Mouse (Mus musculus) kidney, embryonic 16.5 days (tissue): ENCODE results near the gene Sec61a2. TPM values are rescaled to one million over a fixed set of nuclear protein-coding genes. Genes with fewer than 3 reads are reported as not detected.
A peak's percentile ranks its signal among the peaks of the same experiment; 100 is the strongest.

Experiments
- ATAC-seq: fragments of 200-750 bp; cut with Nextera tagmentation; 2 replicates; pipeline ENCODE4 v1.8.0; 2017; ENCODE audit warnings: moderate TSS enrichment; ENCODE audit not compliant: low FRiP score, low TSS enrichment
- H3K27ac ChIP-seq: fragments of 300-500 bp; sonication (generic); 2 replicates; pipeline ENCODE4 v1.5.1; 2014; ENCODE audit warnings: low read length
- H3K27me3 ChIP-seq: fragments of 300-500 bp; sonication (generic); 2 replicates; pipeline ENCODE4 v1.6.1; 2014; ENCODE audit warnings: low read length, control low read depth, mixed read lengths; ENCODE audit not compliant: insufficient read depth
- H3K36me3 ChIP-seq: fragments of 300-500 bp; sonication (generic); 2 replicates; pipeline ENCODE4 v1.6.1; 2014; ENCODE audit warnings: low read length, control low read depth, mixed read lengths; ENCODE audit not compliant: insufficient read depth
- H3K4me1 ChIP-seq: fragments of 300-500 bp; sonication (generic); 2 replicates; pipeline ENCODE4 v1.6.1; 2014; ENCODE audit warnings: low read length, control low read depth, mixed read lengths; ENCODE audit not compliant: insufficient read depth
- H3K4me2 ChIP-seq: fragments of 300-500 bp; sonication (generic); replicated peaks from 2 replicates; pipeline ENCODE4 v1.6.1; 2014; ENCODE audit warnings: low read depth, low read length
- H3K4me3 ChIP-seq: fragments of 300-500 bp; sonication (generic); 2 replicates; pipeline ENCODE4 v1.5.1; 2014; ENCODE audit warnings: mild to moderate bottlenecking, low read length
- H3K9ac ChIP-seq: fragments of 300-500 bp; sonication (generic); replicated peaks from 2 replicates; pipeline ENCODE4 v1.6.1; 2014; ENCODE audit warnings: low read length
- H3K9me3 ChIP-seq: fragments of 300-500 bp; sonication (generic); 2 replicates; pipeline ENCODE4 v1.6.1; 2016; ENCODE audit warnings: low read length, control low read depth
- WGBS: fragments of 180-500 bp; shearing (Covaris S2); extraction: QIAGEN DNeasy Blood & Tissue Kit; methylation state at CpG from one replicate; pipeline ENCODE4 v1.1.7; 2014; 5-methylcytosine and 5-hydroxymethylcytosine counted together
- polyA plus RNA-seq: library from polyadenylated mRNA; unstranded; fragments of >200 nt; fragmentation: Nextera tagmentation; extraction: Ambion mirVana; gene quantifications from 2 replicates; pipeline ENCODE4 v1.2.1, GENCODE M21; 2015

The Sec61a2 gene
- polyA plus RNA-seq, 1 experiment from 2014 or later = 77.6 TPM

DNA sequence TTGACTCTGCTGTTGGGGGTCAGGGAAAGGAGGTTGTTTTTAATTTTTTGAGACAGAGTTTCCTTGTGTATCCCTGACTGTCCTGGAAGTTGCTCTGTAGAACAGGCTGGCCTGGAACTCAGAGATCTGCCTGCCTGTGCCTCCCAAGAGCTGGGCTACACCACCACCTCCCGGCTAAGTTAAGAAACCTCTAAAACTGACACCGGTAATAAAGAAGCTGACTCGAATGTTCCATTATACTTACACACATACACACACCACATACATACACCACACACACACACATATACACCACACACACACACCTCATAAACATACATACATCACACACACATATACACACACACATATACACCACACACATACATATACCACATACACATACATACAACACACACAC lies 39.7 kb upstream of the Sec61a2 start:
- WGBS = 39% methylated on average over 3 of the region's 3 CpGs
- no peaks in the 10 kb centered on the region for H3K4me1 ChIP-seq
- no peak overlapping the region for H3K4me2 ChIP-seq
- no peaks in the 10 kb centered on the region for H3K36me3 ChIP-seq
- no peak overlapping the region for H3K9ac ChIP-seq
- no peak overlapping the region for H3K27ac ChIP-seq
- no peaks in the 10 kb centered on the region for H3K27me3 ChIP-seq
- peak; percentile 14; the same call in 1 of the 2 replicates for ATAC-seq
- H3K4me3 ChIP-seq = no peak overlapping the region
- H3K9me3 ChIP-seq = no peaks in the 10 kb centered on the region

GRCm38 (mm10) chr2:5931938-5932337 lies 36.7 kb upstream of the Sec61a2 start:
- Histone ChIP-seq H3K9me3 (no peaks in the 10 kb centered on the region), H3K4me3 (no peak overlapping the region), H3K9ac (no peak overlapping the region), H3K36me3 (peaks cover 6% of the 10 kb centered on the region; the same call in 1 of the 2 replicates), H3K27ac (no peak overlapping the region), H3K4me1 (0 out of 2 replicates have a peak, but pooled peaks cover 3% of the 10 kb centered on the region), H3K27me3 (no peaks in the 10 kb centered on the region), H3K4me2 (no peak overlapping the region)
- 96% methylated on average over 5 of the region's 5 CpGs for WGBS
- ATAC-seq = no peak

DNA sequence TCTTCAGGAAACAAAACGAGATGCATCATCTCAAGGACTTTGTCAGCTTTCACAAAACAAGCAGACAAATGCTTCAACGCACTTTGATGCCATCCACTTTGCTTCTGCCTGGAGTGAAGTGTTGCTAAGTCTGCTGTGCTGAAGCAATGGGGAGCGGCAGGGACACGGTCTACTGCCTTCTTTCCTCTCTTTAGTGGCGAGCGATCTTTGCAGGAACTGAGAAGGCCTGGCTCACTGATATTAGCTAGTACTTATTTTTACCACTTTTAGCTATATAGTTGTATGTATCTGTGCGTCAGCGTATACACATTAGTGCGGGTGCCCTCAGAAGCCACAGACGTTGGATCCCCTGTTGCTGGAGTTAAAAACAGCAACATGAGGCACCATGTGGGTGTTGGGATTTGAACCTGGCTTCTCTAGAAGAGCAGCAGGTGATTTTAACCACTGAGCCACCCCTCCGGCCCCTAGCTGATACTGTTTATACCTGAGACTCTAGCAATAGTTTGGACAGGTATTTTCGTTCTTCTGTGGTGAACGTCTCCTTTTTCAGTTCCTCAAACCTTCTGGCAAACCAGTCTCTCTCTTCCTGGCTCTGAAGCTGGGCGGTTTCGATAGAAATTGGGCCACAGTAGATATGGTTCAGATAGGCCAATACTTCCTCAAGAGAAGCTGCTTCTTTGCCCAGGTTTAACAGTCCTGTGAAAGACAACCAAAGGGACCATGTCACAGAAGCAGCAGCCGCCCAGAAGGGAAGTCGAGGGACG lies 35.2 kb upstream of the Sec61a2 start:
- Histone ChIP-seq H3K27me3 (no peaks in the 10 kb centered on the region), H3K9me3 (no peaks in the 10 kb centered on the region), H3K27ac (no peak overlapping the region), H3K4me1 (0 out of 2 replicates have a peak, but pooled peaks cover 3% of the 10 kb centered on the region), H3K9ac (no peak overlapping the region), H3K36me3 (peaks cover 6% of the 10 kb centered on the region; the same call in 1 of the 2 replicates), H3K4me2 (no peak overlapping the region), H3K4me3 (no peak overlapping the region)
- peak; percentile 47; the same call in 1 of the 2 replicates for ATAC-seq
- 80% methylated on average over 18 of the region's 18 CpGs for WGBS

DNA sequence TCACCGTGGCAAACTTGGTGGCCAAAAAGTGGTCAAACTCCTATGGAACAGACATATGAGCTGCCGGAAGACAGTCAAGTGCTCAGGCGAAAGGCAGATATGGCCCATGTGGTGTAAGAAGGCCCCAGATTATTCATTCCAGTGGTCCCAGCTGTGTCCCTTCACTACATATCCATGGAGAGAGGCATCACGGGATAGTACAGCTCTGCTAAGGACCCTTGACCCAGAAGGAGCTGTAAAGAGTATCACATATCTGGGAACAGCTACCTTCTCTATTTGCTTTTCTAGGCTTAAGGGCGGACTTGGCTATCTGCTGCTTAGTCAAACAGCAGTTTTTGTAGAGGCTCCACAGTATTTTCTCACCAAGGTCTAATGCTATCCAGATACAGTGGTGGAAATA lies 34.6 kb upstream of the Sec61a2 start:
- peak; percentile 56; the same call in 1 of the 2 replicates for ATAC-seq
- Histone ChIP-seq H3K36me3 (peaks cover 6% of the 10 kb centered on the region; the same call in 1 of the 2 replicates), H3K4me1 (0 out of 2 replicates have a peak, but pooled peaks cover 3% of the 10 kb centered on the region), H3K27ac (no peak overlapping the region), H3K9ac (no peak overlapping the region), H3K9me3 (no peaks in the 10 kb centered on the region), H3K4me3 (no peak overlapping the region), H3K4me2 (no peak overlapping the region), H3K27me3 (no peaks in the 10 kb centered on the region)
- 57% methylated on average over 5 of the region's 5 CpGs for WGBS

DNA sequence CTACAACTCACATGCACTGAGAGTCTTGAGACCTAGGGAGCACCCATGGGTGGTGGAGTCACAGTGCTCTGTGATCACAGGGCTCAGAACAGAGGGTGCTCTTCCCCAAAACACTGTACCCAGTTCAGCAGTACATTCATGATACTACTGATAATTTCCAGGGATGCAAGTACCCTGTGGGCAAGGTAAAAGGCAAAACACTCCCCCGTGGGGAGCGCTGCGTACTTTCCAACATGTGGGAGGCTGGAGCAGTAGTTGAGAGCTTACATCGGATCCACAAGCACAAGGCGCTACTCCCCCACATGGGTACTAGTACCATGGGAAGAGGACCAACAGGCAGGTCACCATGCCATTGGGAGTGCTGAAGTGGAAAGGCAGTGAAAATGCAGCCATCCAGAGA lies 32.2 kb upstream of the Sec61a2 start:
- H3K27ac ChIP-seq = no peak overlapping the region
- no peak; the same call in 1 of the 2 replicates for ATAC-seq
- 70% methylated on average over 5 of the region's 5 CpGs for WGBS

GRCm38 (mm10) chr2:5923786-5924185 lies 28.6 kb upstream of the Sec61a2 start:
- no peak overlapping the region for H3K27ac ChIP-seq
- H3K4me2 ChIP-seq = no peak overlapping the region
- no peak overlapping the region for H3K9ac ChIP-seq
- no peaks in the 10 kb centered on the region for H3K9me3 ChIP-seq
- H3K27me3 ChIP-seq = no peaks in the 10 kb centered on the region
- WGBS = 71% methylated on average over 9 of the region's 9 CpGs
- no peaks in the 10 kb centered on the region for H3K4me1 ChIP-seq
- no peak for ATAC-seq
- H3K4me3 ChIP-seq = no peak overlapping the region
- H3K36me3 ChIP-seq = peaks cover 6% of the 10 kb centered on the region; the same call in 1 of the 2 replicates

More for the DNA sequence above, 32.2 kb upstream of the Sec61a2 start:
- no peaks in the 10 kb centered on the region for H3K27me3 ChIP-seq
- no peak overlapping the region for H3K9ac ChIP-seq
- no peak overlapping the region for H3K4me3 ChIP-seq
- peaks cover 6% of the 10 kb centered on the region; the same call in 1 of the 2 replicates for H3K36me3 ChIP-seq
- H3K4me1 ChIP-seq = 0 out of 2 replicates have a peak, but pooled peaks cover 3% of the 10 kb centered on the region
- no peak overlapping the region for H3K4me2 ChIP-seq
- no peaks in the 10 kb centered on the region for H3K9me3 ChIP-seq

GRCm38 (mm10) chr2:5922823-5923222 lies 27.6 kb upstream of the Sec61a2 start:
- Histone ChIP-seq H3K4me3 (no peak overlapping the region), H3K27me3 (no peaks in the 10 kb centered on the region), H3K4me1 (no peaks in the 10 kb centered on the region), H3K9ac (no peak overlapping the region), H3K9me3 (no peaks in the 10 kb centered on the region), H3K36me3 (peaks cover 3% of the 10 kb centered on the region; the same call in 1 of the 2 replicates), H3K4me2 (no peak overlapping the region), H3K27ac (no peak overlapping the region)
- WGBS = 94% methylated on average over 6 of the region's 6 CpGs
- ATAC-seq = no peak

- no peak for ATAC-seq
- WGBS = 68% methylated on average over 16 of the region's 16 CpGs
Measured at GRCm38 (mm10) chr2:5911282-5911965, 16.2 kb upstream of the Sec61a2 start.

DNA sequence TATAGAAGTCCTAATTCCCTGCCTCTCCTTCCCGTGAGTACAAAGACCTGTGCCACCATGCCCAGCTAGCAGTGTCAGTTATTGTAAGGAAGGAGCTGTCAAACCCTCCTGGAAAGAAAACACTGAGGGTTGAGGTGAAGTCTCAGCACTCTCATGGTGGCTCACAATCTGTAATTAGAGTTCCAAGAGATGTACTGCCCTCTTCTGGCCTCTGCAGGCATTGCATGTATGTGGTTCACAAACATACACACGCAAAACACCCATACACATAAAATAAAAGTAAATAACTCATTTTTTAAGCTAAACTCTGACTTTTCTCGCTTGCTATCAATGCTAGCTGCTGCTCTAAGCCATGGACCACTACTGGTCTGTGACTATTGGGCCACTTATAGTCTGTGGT lies 11.4 kb upstream of the Sec61a2 start:
- ATAC-seq = no peak
- 0 out of 2 replicates have a peak, but pooled peaks cover 2% of the 10 kb centered on the region for H3K36me3 ChIP-seq
- no peaks in the 10 kb centered on the region for H3K27me3 ChIP-seq
- H3K4me2 ChIP-seq = no peak overlapping the region
- no peak overlapping the region for H3K9ac ChIP-seq
- H3K9me3 ChIP-seq = no peaks in the 10 kb centered on the region
- 68% methylated on average over 3 of the region's 3 CpGs for WGBS
- no peak overlapping the region for H3K4me3 ChIP-seq
- no peaks in the 10 kb centered on the region for H3K4me1 ChIP-seq
- H3K27ac ChIP-seq = no peak overlapping the region

More at GRCm38 (mm10) chr2:5911282-5911965, 16.2 kb upstream of the Sec61a2 start:
- H3K4me2 ChIP-seq = no peak overlapping the region
- no peaks in the 10 kb centered on the region for H3K36me3 ChIP-seq
- H3K27ac ChIP-seq = no peak overlapping the region
- no peak overlapping the region for H3K9ac ChIP-seq
- no peaks in the 10 kb centered on the region for H3K27me3 ChIP-seq
- no peaks in the 10 kb centered on the region for H3K4me1 ChIP-seq
- no peaks in the 10 kb centered on the region for H3K9me3 ChIP-seq
- no peak overlapping the region for H3K4me3 ChIP-seq
